Mouse (Mus musculus): ENCODE measurements around the gene Entpd1.

DNA sequence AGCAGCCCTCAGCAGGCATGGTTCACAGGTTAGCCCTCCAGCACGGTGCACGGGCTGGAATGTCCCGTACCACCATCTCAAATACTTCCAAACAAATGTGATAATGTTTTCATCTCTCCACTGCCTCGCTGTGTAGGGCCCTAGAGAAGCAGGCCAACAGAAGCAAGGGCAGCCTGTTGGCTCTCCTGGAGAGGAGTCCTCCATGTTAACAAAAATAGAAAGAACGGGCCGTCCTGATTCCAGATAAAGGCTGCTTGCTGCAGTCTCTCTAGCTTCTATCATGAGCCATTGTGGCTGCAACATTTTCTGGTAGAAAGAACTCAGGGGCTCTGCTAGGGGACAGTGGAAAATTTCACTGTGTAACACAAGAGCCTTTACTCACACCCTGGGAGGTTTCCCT is 104.8 kb downstream of the Entpd1 start:
- no peak for TF ChIP-seq CTCF (conservative IDR thresholded peaks at IDR 0.05; ENCODE audit: insufficient read depth, insufficient read length, low read depth, low read length)
- no peak for TF ChIP-seq POLR2A (IDR thresholded peaks at IDR 0.05; ENCODE audit: low read depth, low read length)

Data from kidney, adult 2 months (tissue).